Mouse (Mus musculus) left cerebral cortex, adult 11 months (tissue): ENCODE data around the gene Bmp8b.
"Not testable (repeated sequence)": the region's sequence is repeated elsewhere in the genome, so short reads cannot be mapped to it uniquely, and the experiment has no call there.

ENCODE experiments used
- DNase-seq: peaks from one replicate; pipeline ENCODE4 v3.0.0; 2022; ENCODE audit warnings: low spot score

The Bmp8b gene

GRCm38 (mm10) chr4:123104651-123105450 lies at the start of gene Bmp8b:
Gene Bmp8b (plus strand): TSS chr4:123105165.
- DNase-seq: no peak

- DNase-seq: no peak
Observed at GRCm38 (mm10) chr4:123056560-123057109, 48.3 kb upstream of the Bmp8b start.

GRCm38 (mm10) chr4:123057957-123058356 lies 47.0 kb upstream of the Bmp8b start:
- no peak for DNase-seq

- DNase-seq: no peak
Observed at GRCm38 (mm10) chr4:123061744-123062143, 43.2 kb upstream of the Bmp8b start.

DNA sequence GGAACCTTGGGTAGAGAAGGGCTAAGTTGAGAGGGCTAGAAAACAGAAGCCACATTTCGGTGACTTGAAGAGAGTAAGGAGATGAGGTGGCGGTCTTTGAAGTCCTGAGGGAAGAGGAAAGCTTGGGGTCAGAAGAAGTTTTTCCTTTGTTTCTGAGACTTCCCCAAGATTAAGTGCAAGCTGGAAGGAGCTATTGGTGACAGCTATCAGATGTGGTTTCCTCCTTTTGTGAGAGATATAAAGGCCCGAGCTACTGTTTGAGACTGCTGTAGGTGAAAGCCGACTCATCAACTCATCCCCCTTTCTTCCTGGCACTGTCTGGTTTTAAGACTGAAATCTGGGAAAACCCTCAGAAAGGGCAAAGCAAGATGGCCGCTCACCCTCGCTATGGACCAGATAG lies 36.3 kb upstream of the Bmp8b start:
- no peak for DNase-seq

- DNase-seq: no peak
Observed at GRCm38 (mm10) chr4:123071266-123071966, 33.5 kb upstream of the Bmp8b start.

- no peak for DNase-seq
Observed at GRCm38 (mm10) chr4:123076928-123077327, 28.0 kb upstream of the Bmp8b start.

- DNase-seq: no peak
Observed at GRCm38 (mm10) chr4:123078231-123078630, 26.7 kb upstream of the Bmp8b start.

DNA sequence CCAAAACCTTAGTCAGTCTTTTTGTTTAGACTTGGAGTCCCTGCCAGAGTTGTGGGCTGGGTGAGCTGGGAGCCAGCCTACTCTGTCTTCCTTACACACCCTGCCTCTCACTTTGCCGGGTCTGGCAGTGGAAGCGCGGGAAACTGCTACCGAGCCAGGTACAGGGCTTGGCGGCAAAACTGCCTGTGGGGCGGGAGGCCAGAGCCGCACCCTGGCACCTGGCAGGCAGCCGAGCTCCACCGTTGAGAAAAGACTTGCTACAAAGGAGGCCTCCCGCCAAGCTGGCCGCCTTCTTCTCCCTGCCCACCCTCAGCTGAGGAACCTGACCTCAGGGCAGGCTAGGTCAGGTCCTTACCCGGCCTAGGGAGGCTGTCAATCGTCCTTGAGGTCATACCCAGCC lies 24.2 kb upstream of the Bmp8b start:
- no peak for DNase-seq

DNA sequence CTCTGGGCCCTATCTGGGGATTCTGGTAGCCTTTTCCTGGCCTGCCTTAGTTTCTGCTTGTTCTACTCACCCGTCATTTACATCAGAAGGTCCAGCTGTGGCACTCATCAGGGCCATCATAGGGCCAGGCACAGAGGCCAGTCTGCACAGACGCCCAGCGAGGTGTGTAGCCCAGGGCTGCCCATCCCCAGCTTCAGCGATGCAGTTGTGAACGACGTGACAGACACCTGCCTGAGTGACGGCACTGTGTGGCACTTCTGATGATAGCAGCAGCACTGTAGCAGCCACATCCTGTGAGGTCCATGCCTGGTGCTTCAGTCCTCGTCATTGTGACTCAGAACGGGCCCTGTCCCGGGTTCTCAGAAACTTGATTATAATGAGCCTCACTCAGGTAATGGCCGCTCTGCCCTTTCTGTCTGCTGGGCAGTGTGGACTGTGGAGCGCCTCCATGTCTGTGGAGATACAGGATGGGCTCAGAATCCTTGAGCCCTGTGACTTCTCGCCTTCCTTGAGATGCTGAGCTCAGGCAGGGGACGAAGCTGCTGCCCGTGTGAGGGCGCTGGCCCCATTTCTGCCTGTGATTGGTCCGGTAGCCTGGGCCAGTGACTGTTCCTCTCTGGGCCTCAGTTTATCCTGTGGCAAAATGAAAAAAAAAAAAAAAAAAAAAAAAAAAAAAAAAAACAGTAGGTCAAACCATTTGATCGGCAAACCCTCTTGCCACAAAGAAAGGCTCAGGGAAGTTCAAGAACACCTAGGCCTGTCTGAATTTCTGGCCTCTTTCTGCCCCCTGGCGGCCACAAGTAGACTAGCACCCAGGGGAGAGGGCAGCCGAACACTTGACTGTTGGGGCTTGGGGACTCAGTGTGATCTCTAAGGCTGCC lies 22.4 kb upstream of the Bmp8b start:
- no peak for DNase-seq

DNA sequence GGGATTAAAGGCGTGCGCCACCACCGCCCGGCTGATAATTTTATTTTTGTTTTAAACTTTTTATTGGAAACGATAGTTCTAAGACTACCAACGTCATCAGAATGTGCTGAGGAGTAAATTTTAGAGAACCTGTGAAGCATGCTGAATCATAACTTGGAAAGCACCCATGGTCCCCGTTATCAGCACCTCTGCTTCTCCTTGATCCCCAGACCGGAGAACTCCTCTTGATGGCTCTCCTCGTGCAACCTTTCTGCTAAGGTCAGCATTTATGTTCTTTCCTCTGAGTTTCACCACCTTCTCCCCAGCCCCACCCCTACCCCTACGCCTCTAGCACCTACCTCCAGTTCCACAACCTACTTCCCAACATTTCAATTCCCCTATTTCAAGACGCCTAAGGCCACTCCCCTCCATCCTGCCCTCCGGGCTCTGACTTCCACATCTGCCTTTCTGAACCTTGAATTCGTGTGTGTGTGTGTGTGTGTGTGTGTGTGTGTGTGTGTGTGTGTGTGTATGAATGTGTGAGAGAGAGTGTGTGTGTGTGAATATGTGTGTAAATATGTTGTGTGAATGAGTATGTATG lies 21.6 kb upstream of the Bmp8b start:
- no peak for DNase-seq

- DNase-seq: no peak
Observed at GRCm38 (mm10) chr4:123085290-123085689, 19.7 kb upstream of the Bmp8b start.

DNA sequence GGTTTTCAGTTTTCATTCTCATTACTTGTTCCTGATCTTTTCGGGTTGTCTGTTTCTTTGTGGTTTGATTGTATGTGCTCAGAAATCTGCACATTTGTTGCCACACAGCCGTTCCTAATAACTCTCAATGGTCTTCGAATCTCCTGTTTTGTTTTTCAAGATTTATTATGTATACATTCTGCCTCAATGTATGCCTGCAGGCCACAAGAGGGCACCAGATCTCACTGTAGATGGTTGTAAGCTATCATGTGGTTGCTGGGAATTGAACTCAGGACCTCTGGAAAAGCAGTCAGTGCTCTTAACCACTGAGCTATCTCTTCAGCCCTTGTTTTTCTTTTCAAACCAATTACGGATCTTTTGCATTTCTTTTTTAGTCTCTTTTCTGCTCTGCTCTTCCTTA lies 18.6 kb upstream of the Bmp8b start:
- no peak for DNase-seq

- DNase-seq: no peak
Observed at GRCm38 (mm10) chr4:123092621-123093020, 12.3 kb upstream of the Bmp8b start.

DNA sequence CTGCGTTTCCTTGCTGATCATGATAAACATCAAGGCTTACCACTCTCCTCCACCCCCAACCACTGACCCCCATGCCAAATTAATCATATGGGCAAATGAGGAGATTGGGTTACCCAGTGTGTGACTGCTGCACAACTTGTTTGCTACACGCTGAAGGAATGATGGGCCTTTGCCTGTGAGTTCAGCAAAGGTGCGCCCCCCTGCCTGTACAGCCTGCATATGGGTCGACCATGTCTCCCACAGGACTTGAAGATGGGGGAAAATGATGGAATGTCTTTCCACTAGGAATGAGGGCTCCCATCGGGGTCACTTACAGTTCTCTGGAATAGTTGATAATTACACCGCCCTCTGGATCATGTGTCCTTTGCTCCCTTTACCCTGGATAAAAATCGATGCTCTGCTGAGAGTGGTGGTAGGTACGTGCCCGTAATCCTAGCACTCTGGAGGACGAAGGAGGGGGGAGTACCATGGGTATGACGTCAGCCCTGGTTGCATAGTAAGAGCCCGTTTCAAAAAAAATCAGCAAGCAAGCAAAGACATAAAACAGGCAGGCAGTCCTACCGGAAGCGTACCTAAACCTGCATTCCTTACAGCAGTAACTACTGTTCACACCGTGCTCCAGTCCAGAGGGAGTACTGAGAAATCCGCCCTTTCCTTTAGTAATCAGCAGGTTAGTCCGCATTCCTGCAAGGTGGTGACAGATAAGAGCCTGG lies 11.7 kb upstream of the Bmp8b start:
- no peak for DNase-seq

DNA sequence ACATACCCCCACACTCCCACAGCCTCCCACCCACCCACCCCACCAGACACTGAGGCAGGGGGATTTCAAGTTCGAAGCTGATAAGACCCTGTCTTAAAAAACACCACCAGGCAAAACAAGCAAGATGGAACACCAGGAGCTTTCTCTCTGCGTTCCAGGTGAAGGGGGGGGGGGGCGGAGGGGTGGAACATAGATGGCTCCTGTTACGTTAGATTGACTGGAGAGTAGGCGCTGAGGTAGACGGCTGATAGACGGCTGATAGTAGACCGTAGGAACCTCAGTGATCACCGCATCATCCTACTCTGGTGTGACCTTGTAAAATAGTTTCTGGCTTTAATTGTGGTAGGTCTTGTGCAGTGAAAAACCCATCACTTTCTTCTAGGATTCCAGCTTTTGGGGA lies 11.1 kb upstream of the Bmp8b start:
- no peak for DNase-seq

DNA sequence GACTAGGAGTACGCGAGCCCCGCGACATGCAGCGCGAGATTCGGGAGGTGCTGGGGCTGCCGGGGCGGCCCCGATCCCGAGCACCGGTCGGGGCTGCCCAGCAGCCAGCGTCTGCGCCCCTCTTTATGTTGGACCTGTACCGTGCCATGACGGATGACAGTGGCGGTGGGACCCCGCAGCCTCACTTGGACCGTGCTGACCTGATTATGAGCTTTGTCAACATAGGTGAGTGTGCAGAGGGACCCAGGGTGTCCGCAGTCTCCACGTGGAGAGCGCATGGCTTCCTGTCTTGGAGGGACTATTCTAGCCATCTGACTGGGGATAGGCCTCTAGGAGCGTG lies 456 bp downstream of the Bmp8b start:
- DNase-seq: no peak

DNA sequence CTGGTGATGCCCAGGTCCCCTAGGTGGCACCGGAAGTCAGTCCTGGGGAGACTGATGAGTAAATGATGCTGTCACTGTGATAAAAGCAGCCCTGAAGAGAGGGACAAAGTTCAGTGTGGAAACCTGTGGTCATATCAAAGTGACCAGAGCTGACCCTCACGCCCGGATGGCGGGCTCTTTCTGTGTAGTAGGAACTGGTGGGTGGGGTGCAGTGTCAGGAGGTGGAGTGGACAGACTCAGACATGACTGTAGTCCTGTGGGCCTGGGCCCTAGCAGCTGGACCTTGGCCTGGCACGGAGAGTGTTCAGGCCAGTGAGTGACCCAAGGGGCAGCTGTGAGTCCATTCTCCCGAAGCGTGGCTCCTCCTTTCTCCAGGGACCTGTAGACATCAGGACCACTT lies 964 bp downstream of the Bmp8b start:
- not testable (repeated sequence) for DNase-seq

GRCm38 (mm10) chr4:123106864-123107263 lies 1.9 kb downstream of the Bmp8b start:
- DNase-seq: no peak

GRCm38 (mm10) chr4:123108056-123108455 lies 3.1 kb downstream of the Bmp8b start:
- DNase-seq: no peak

- DNase-seq: no peak
Observed at GRCm38 (mm10) chr4:123110751-123111150, 5.8 kb downstream of the Bmp8b start.
